Mouse (Mus musculus) liver, adult (tissue): ENCODE measurements around the gene Kif21b.

Experiments used
- GATA4 ChIP-seq: IDR thresholded peaks from 2 replicates; pipeline ENCODE4 v1.6.1; 2014; ENCODE audit warnings: mild to moderate bottlenecking, low read length; ENCODE audit not compliant: insufficient replicate concordance

Gene Kif21b

GRCm38 (mm10) chr1:136226626-136227025 lies 95.4 kb downstream of the Kif21b start:
- TF ChIP-seq GATA4, result no peak
